Mouse (Mus musculus): ENCODE data around the gene Bicra. TPM values are rescaled to one million over a fixed set of nuclear protein-coding genes. Genes with fewer than 3 reads are reported as not detected.

Bicra gene
- polyA plus RNA-seq, 1 experiment, result 6.1 TPM

DNA sequence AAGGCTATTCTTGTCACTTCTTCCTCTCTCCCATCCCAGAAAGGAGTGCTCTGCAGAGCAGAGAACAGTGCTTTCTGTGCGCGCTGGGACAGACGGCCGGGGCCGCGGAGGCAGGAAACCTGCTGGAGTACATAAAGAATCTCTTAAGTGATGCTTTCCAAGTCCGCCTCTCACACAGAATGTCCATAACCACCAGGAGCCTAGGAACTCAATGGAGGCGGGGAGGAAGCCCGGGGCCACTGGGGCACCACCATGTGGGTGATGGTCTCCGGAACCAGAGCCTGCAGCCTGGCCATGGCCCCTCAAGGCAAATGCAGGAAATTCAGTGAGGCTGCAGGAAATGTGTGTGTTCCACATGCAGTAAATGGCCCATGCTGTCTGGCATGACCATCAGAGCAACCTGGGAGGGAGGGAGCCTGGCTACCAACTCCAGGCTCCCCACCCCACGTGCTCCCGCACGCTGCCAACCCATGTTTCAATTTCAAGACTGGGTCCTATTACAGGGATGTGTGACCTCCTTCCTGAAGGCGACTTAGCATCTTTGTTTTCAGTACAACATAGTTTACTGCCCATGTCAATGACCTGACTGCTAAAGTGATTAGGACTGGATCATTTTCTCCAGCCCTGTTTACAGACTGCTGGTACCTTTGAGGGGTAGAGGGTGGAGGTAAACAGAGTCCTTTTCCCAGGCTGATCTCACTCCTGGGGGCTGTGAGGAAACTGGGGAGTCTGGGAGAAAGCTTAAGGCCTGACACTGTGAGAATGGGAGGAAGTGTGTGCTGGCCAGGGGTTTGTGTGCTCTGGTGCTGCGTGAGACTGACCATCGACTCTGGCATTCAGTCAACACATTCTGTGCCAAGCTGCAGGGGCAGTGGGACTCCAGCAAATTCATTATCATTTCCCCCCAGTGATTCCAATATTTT is 114.0 kb downstream of the Bicra start:
- peak overlapping the region; percentile 94 for H3K27ac ChIP-seq (replicated peaks; ENCODE audit: low read depth, low read length)
- 0 out of 2 replicates have a peak overlapping the region, but pooled peaks have one; percentile 10 for H3K4me3 ChIP-seq (ENCODE audit: insufficient read depth, low read depth, low read length)
- H3K4me1 ChIP-seq (ENCODE audit: control insufficient read depth, insufficient read depth, insufficient read length, low read length), result peaks cover 10% of the 10 kb centered on the region; the same call in 1 of the 2 replicates

DNA sequence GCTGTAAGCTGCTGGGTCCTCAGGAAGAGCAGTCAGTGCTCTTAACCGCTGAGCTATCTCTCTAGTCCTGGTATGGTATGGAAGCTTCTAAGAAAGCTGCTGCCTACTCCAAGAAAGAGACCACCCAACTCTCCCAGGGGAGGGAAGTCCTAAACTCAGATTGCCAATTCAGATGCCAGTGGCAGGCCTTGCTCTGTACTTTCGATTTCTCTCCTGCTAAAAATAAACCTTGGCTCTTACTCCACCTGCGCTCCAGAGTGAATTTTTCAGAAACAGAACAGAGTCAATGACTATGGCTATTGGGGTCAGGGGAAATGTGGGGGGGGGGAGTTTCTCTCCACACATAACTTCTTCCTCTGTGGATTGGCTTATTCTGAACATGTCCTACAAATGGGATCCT is 116.1 kb downstream of the Bicra start:
- Histone ChIP-seq H3K4me3 (ENCODE audit: insufficient read depth, low read depth, low read length) (no peak overlapping the region), H3K4me1 (ENCODE audit: control insufficient read depth, insufficient read depth, insufficient read length, low read length) (peaks cover 10% of the 10 kb centered on the region; the same call in 1 of the 2 replicates), H3K27ac (replicated peaks; ENCODE audit: low read depth, low read length) (peak overlapping the region; percentile 80; the same call in 1 of the 2 replicates)

DNA sequence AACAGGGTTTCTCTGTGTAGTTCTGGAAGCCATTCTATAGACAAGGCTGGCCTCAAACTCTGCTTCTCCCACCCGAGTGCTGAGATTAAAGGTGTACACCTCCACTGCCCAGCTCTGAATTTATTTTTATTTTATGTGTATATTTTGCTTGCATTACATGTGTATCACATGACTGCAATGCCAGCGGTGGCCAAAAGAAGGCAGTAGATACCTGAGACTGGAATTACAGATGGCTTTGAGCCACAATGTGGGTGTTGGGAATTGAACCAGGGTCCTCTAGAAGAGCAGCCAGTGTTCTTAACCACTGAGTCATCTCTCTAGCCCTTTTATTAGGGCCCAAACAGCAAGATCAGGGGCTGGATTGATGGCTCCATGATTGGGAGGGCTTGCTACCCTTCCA is 117.2 kb downstream of the Bicra start:
- H3K4me3 ChIP-seq (ENCODE audit: insufficient read depth, low read depth, low read length), result no peak overlapping the region
- no peak overlapping the region for H3K27ac ChIP-seq (replicated peaks; ENCODE audit: low read depth, low read length)
- H3K4me1 ChIP-seq (ENCODE audit: control insufficient read depth, insufficient read depth, insufficient read length, low read length), result peaks cover 10% of the 10 kb centered on the region; the same call in 1 of the 2 replicates

DNA sequence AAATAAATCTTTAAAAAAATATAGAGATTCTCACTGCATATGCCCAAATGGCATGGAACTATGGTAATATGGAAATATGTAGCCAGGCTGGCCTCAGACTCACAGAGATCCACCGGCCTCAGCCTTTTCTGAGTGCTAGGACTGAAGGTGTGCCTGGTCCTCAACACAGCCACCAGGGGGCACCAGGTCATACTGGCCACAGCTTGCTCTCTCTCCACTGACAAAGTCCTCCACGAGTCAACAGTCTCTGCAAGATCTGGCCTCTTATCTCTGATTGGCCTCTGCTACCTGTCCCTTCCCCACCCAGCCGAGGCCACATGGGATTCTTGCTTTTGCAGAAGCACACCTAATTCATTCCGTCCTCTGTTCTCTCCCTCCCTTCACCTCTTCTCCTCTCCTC is 117.8 kb downstream of the Bicra start:
- Histone ChIP-seq H3K4me3 (ENCODE audit: insufficient read depth, low read depth, low read length) (no peak overlapping the region), H3K27ac (replicated peaks; ENCODE audit: low read depth, low read length) (no peak overlapping the region; the same call in 1 of the 2 replicates), H3K4me1 (ENCODE audit: control insufficient read depth, insufficient read depth, insufficient read length, low read length) (peaks cover 10% of the 10 kb centered on the region; the same call in 1 of the 2 replicates)

DNA sequence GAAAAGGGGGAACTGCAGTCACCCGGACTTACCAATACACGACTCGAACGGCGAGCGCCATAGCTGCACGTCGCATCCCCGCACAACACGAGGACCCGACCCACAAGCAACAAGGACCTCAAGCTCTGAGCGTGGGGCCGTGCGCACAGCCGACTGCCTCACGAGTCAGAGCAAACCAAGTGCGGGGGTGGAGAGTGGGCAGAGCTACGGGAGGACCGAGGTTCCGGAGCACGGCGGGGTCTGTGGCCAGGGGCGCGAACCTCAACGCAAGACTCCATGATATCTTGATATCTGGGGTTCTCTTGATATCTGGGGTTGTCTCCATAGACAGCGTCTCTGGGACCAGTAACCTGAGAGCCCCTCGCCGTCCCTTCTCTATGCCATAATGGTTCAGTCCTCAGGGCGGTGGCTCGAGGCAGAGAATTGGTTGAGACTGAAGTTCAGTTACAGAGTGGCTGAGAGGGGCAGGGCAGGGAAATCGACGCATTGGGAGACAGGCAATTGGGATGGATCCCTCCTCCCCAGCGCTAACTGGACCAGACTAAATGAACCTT is 125.4 kb downstream of the Bicra start, which contains the start of gene Selenow:
Gene Selenow, minus strand, starts transcription at position 183 of the 554 bp plus-strand sequence.
- Histone ChIP-seq H3K4me1 (ENCODE audit: control insufficient read depth, insufficient read depth, insufficient read length, low read length) (peaks cover 7% of the 10 kb centered on the region; the same call in 1 of the 2 replicates), H3K4me3 (ENCODE audit: insufficient read depth, low read depth, low read length) (peak within 1 kb of the TSS; percentile 75), H3K27ac (replicated peaks; ENCODE audit: low read depth, low read length) (peak within 1 kb of the TSS; percentile 98)

DNA sequence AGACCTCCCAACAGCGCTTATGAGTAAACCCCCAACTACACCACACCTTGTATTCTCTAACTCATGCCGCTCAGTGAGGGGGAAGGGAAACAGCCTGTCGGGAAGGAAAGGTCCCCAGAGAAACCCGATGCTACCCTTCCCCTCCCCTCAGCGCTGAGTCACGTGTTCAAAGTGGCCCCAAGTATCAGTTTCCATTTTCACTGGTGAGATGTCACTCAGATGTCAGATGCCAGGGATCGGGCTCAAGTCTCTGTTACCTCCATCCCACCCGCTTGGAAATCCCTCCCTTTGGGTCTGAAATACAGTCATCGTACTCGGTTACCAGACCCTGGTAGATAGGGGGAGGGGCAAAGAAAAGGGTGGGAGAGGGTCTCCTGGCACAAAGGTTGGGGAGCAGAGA is 125.9 kb downstream of the Bicra start:
- peaks cover 7% of the 10 kb centered on the region; the same call in 1 of the 2 replicates for H3K4me1 ChIP-seq (ENCODE audit: control insufficient read depth, insufficient read depth, insufficient read length, low read length)
- peak overlapping the region; percentile 75 for H3K4me3 ChIP-seq (ENCODE audit: insufficient read depth, low read depth, low read length)
- H3K27ac ChIP-seq (replicated peaks; ENCODE audit: low read depth, low read length), result peak overlapping the region; percentile 98

Other genes starting within 250 kb of the Bicra start
- gene Obox6, start 208.2 kb downstream of the Bicra start, polyA plus RNA-seq (2012; ENCODE audit: insufficient read depth, insufficient read length, missing spikeins), result not detected in 2 replicates
- gene Crx, start 168.0 kb downstream of the Bicra start, polyA plus RNA-seq (2012; ENCODE audit: insufficient read depth, insufficient read length, missing spikeins), result not detected in 2 replicates
- not detected in 2 replicates for gene Crxos, start 165.3 kb downstream of the Bicra start, polyA plus RNA-seq (2012; ENCODE audit: insufficient read depth, insufficient read length, missing spikeins)
- 320 and 478 TPM in 2 replicates for gene Selenow, start 125.5 kb downstream of the Bicra start, polyA plus RNA-seq (2012; ENCODE audit: insufficient read depth, insufficient read length, missing spikeins)
- gene Nop53, start 101.8 kb downstream of the Bicra start, polyA plus RNA-seq (2012; ENCODE audit: insufficient read depth, insufficient read length, missing spikeins), result 86.7 and 98.8 TPM in 2 replicates
- gene Ehd2, start 80.4 kb downstream of the Bicra start, polyA plus RNA-seq (2012; ENCODE audit: insufficient read depth, insufficient read length, missing spikeins), result 141 and 148 TPM in 2 replicates
- not detected in 2 replicates for gene Zfp541, start 13.9 kb upstream of the Bicra start, polyA plus RNA-seq (2012; ENCODE audit: insufficient read depth, insufficient read length, missing spikeins)
- 132 and 141 TPM in 2 replicates for gene Napa, start 50.5 kb upstream of the Bicra start, polyA plus RNA-seq (2012; ENCODE audit: insufficient read depth, insufficient read length, missing spikeins)
- gene Kptn, start 72.0 kb upstream of the Bicra start, polyA plus RNA-seq (2012; ENCODE audit: insufficient read depth, insufficient read length, missing spikeins), result 13.2 and 18.1 TPM in 2 replicates
- not detected in 2 replicates for gene Slc8a2, start 81.9 kb upstream of the Bicra start, polyA plus RNA-seq (2012; ENCODE audit: insufficient read depth, insufficient read length, missing spikeins)
- gene Meis3, start 127.2 kb upstream of the Bicra start, polyA plus RNA-seq (2012; ENCODE audit: insufficient read depth, insufficient read length, missing spikeins), result 1.6 and 3.1 TPM in 2 replicates
- gene Dhx34, start 174.1 kb upstream of the Bicra start, polyA plus RNA-seq (2012; ENCODE audit: insufficient read depth, insufficient read length, missing spikeins), result 7.3 and 8.3 TPM in 2 replicates
- gene C5ar2, start 196.2 kb upstream of the Bicra start, polyA plus RNA-seq (2012; ENCODE audit: insufficient read depth, insufficient read length, missing spikeins), result 0.40 and 0.46 TPM in 2 replicates
- gene C5ar1, start 211.6 kb upstream of the Bicra start, polyA plus RNA-seq (2012; ENCODE audit: insufficient read depth, insufficient read length, missing spikeins), result 3.6 and 5.2 TPM in 2 replicates
- gene Inafm1, start 225.7 kb upstream of the Bicra start, polyA plus RNA-seq (2012; ENCODE audit: insufficient read depth, insufficient read length, missing spikeins), result 16.0 and 17.2 TPM in 2 replicates
- 26.4 and 28.6 TPM in 2 replicates for gene Ccdc9, start 238.9 kb upstream of the Bicra start, polyA plus RNA-seq (2012; ENCODE audit: insufficient read depth, insufficient read length, missing spikeins)

All from brown adipose tissue, adult 24 weeks (tissue).